Mouse (Mus musculus): ENCODE data around the gene Lrba. TPM values are rescaled to one million over a fixed set of nuclear protein-coding genes. Genes with fewer than 3 reads are reported as not detected.

Gene Lrba
- polyA plus RNA-seq, 1 experiment from 2014 or later = 2.5 TPM

GRCm38 (mm10) chr3:86558976-86559375, 334.5 kb downstream of the Lrba start:
- 32% methylated on average over 1 of the region's 1 CpGs for WGBS
- H3K4me1 ChIP-seq = peaks cover 12% of the 10 kb centered on the region; the same call in 1 of the 2 replicates
- H3K27ac ChIP-seq = no peak overlapping the region
- no peaks in the 10 kb centered on the region for H3K27me3 ChIP-seq (ENCODE audit: insufficient read depth, poor library complexity, severe bottlenecking)
- H3K4me3 ChIP-seq = no peak overlapping the region
- DNase-seq (ENCODE audit: low spot score) = no peak
- no peaks in the 10 kb centered on the region for H3K36me3 ChIP-seq
- no peaks in the 10 kb centered on the region for H3K9me3 ChIP-seq

GRCm38 (mm10) chr3:86559635-86560034, 335.2 kb downstream of the Lrba start:
- no peaks in the 10 kb centered on the region for H3K27me3 ChIP-seq (ENCODE audit: insufficient read depth, poor library complexity, severe bottlenecking)
- H3K27ac ChIP-seq = no peak overlapping the region
- no peak overlapping the region for H3K4me3 ChIP-seq
- H3K36me3 ChIP-seq = no peaks in the 10 kb centered on the region
- no peaks in the 10 kb centered on the region for H3K9me3 ChIP-seq
- DNase-seq (ENCODE audit: low spot score) = no peak
- 74% methylated on average over 4 of the region's 4 CpGs for WGBS
- peaks cover 12% of the 10 kb centered on the region; the same call in 1 of the 2 replicates for H3K4me1 ChIP-seq

- H3K9me3 ChIP-seq = no peaks in the 10 kb centered on the region
- H3K4me1 ChIP-seq = peaks cover 12% of the 10 kb centered on the region; the same call in 1 of the 2 replicates
- DNase-seq (ENCODE audit: low spot score) = no peak
- H3K4me3 ChIP-seq = no peak overlapping the region
- H3K27me3 ChIP-seq (ENCODE audit: insufficient read depth, poor library complexity, severe bottlenecking) = no peaks in the 10 kb centered on the region
- no peak overlapping the region for H3K27ac ChIP-seq
- no peaks in the 10 kb centered on the region for H3K36me3 ChIP-seq
- WGBS = 82% methylated on average over 4 of the region's 4 CpGs
Observed at GRCm38 (mm10) chr3:86560281-86561022, 336.0 kb downstream of the Lrba start.

- Histone ChIP-seq H3K4me3 (no peak overlapping the region), H3K36me3 (no peaks in the 10 kb centered on the region), H3K27me3 (ENCODE audit: insufficient read depth, poor library complexity, severe bottlenecking) (no peaks in the 10 kb centered on the region), H3K27ac (no peak overlapping the region), H3K4me1 (peaks cover 12% of the 10 kb centered on the region; the same call in 1 of the 2 replicates), H3K9me3 (no peaks in the 10 kb centered on the region)
- 92% methylated on average over 1 of the region's 1 CpGs for WGBS
- DNase-seq (ENCODE audit: low spot score) = no peak
Observed at GRCm38 (mm10) chr3:86561023-86561344, 336.5 kb downstream of the Lrba start.

- DNase-seq (ENCODE audit: low spot score) = no peak
- no peaks in the 10 kb centered on the region for H3K36me3 ChIP-seq
- peaks cover 11% of the 10 kb centered on the region; the same call in 1 of the 2 replicates for H3K4me1 ChIP-seq
- no peak overlapping the region for H3K27ac ChIP-seq
- H3K4me3 ChIP-seq = no peak overlapping the region
- no peaks in the 10 kb centered on the region for H3K9me3 ChIP-seq
- WGBS = 85% methylated on average over 1 of the region's 1 CpGs
- no peaks in the 10 kb centered on the region for H3K27me3 ChIP-seq (ENCODE audit: insufficient read depth, poor library complexity, severe bottlenecking)
Observed at GRCm38 (mm10) chr3:86561396-86561795, 336.9 kb downstream of the Lrba start.

GRCm38 (mm10) chr3:86567312-86567711, 342.8 kb downstream of the Lrba start:
- no peaks in the 10 kb centered on the region for H3K4me1 ChIP-seq
- no peak overlapping the region for H3K4me3 ChIP-seq
- H3K36me3 ChIP-seq = no peaks in the 10 kb centered on the region
- H3K9me3 ChIP-seq = no peaks in the 10 kb centered on the region
- no peak for DNase-seq (ENCODE audit: low spot score)
- WGBS = 36% methylated on average over 4 of the region's 4 CpGs
- no peaks in the 10 kb centered on the region for H3K27me3 ChIP-seq (ENCODE audit: insufficient read depth, poor library complexity, severe bottlenecking)
- no peak overlapping the region for H3K27ac ChIP-seq

- H3K36me3 ChIP-seq = no peaks in the 10 kb centered on the region
- H3K27ac ChIP-seq = no peak overlapping the region
- no peak overlapping the region for H3K4me3 ChIP-seq
- no peaks in the 10 kb centered on the region for H3K4me1 ChIP-seq
- no peaks in the 10 kb centered on the region for H3K9me3 ChIP-seq
- 49% methylated on average over 4 of the region's 4 CpGs for WGBS
- H3K27me3 ChIP-seq (ENCODE audit: insufficient read depth, poor library complexity, severe bottlenecking) = no peaks in the 10 kb centered on the region
- DNase-seq (ENCODE audit: low spot score) = no peak
Observed at GRCm38 (mm10) chr3:86571518-86571917, 347.0 kb downstream of the Lrba start.

- 58% methylated on average over 3 of the region's 3 CpGs for WGBS
Observed at GRCm38 (mm10) chr3:86572519-86573244, 348.2 kb downstream of the Lrba start.

GRCm38 (mm10) chr3:86575312-86575711, 350.8 kb downstream of the Lrba start:
- Histone ChIP-seq H3K4me3 (no peak overlapping the region), H3K4me1 (no peaks in the 10 kb centered on the region), H3K36me3 (no peaks in the 10 kb centered on the region), H3K9me3 (no peaks in the 10 kb centered on the region), H3K27me3 (ENCODE audit: insufficient read depth, poor library complexity, severe bottlenecking) (no peaks in the 10 kb centered on the region), H3K27ac (no peak overlapping the region)
- DNase-seq (ENCODE audit: low spot score) = no peak

More at GRCm38 (mm10) chr3:86572519-86573244, 348.2 kb downstream of the Lrba start:
- Histone ChIP-seq H3K4me1 (no peaks in the 10 kb centered on the region), H3K36me3 (no peaks in the 10 kb centered on the region), H3K27ac (no peak overlapping the region), H3K9me3 (no peaks in the 10 kb centered on the region), H3K4me3 (no peak overlapping the region), H3K27me3 (ENCODE audit: insufficient read depth, poor library complexity, severe bottlenecking) (no peaks in the 10 kb centered on the region)
- no peak for DNase-seq (ENCODE audit: low spot score)

- WGBS = 79% methylated on average over 3 of the region's 3 CpGs
- DNase-seq (ENCODE audit: low spot score) = no peak
- Histone ChIP-seq H3K27me3 (ENCODE audit: insufficient read depth, poor library complexity, severe bottlenecking) (no peaks in the 10 kb centered on the region), H3K9me3 (no peaks in the 10 kb centered on the region), H3K27ac (no peak overlapping the region), H3K36me3 (no peaks in the 10 kb centered on the region), H3K4me1 (no peaks in the 10 kb centered on the region), H3K4me3 (no peak overlapping the region)
Observed at GRCm38 (mm10) chr3:86602284-86602683, 377.8 kb downstream of the Lrba start.

GRCm38 (mm10) chr3:86605775-86606174, 381.3 kb downstream of the Lrba start:
- 81% methylated on average over 8 of the region's 8 CpGs for WGBS
- no peaks in the 10 kb centered on the region for H3K4me1 ChIP-seq
- H3K36me3 ChIP-seq = no peaks in the 10 kb centered on the region
- H3K27me3 ChIP-seq (ENCODE audit: insufficient read depth, poor library complexity, severe bottlenecking) = no peaks in the 10 kb centered on the region
- no peak overlapping the region for H3K4me3 ChIP-seq
- no peak overlapping the region for H3K27ac ChIP-seq
- no peaks in the 10 kb centered on the region for H3K9me3 ChIP-seq
- no peak for DNase-seq (ENCODE audit: low spot score)

- Histone ChIP-seq H3K9me3 (no peaks in the 10 kb centered on the region), H3K27ac (no peak overlapping the region)
- 64% methylated on average over 4 of the region's 4 CpGs for WGBS
Observed at GRCm38 (mm10) chr3:86627008-86627743, 402.7 kb downstream of the Lrba start.

GRCm38 (mm10) chr3:86629379-86629778, 404.9 kb downstream of the Lrba start:
- 54% methylated on average over 4 of the region's 4 CpGs for WGBS

More at GRCm38 (mm10) chr3:86627008-86627743, 402.7 kb downstream of the Lrba start:
- no peaks in the 10 kb centered on the region for H3K27me3 ChIP-seq (ENCODE audit: insufficient read depth, poor library complexity, severe bottlenecking)
- H3K4me3 ChIP-seq = no peak overlapping the region
- H3K36me3 ChIP-seq = no peaks in the 10 kb centered on the region
- no peak for DNase-seq (ENCODE audit: low spot score)
- H3K4me1 ChIP-seq = peaks cover 27% of the 10 kb centered on the region

More at GRCm38 (mm10) chr3:86629379-86629778, 404.9 kb downstream of the Lrba start:
- no peaks in the 10 kb centered on the region for H3K27me3 ChIP-seq (ENCODE audit: insufficient read depth, poor library complexity, severe bottlenecking)
- peaks cover 22% of the 10 kb centered on the region for H3K4me1 ChIP-seq
- no peak overlapping the region for H3K4me3 ChIP-seq
- no peaks in the 10 kb centered on the region for H3K9me3 ChIP-seq
- H3K27ac ChIP-seq = no peak overlapping the region
- DNase-seq (ENCODE audit: low spot score) = no peak
- no peaks in the 10 kb centered on the region for H3K36me3 ChIP-seq

All from heart, embryonic 10.5 days (tissue).